Mouse (Mus musculus): Measurements from ENCODE around the gene Olfr1163. TPM values are rescaled to one million over a fixed set of nuclear protein-coding genes. Genes with fewer than 3 reads are reported as not detected.
"Not testable (repeated sequence)": the region's sequence is repeated elsewhere in the genome, so short reads cannot be mapped to it uniquely, and the experiment has no call there.

Gene Olfr1163
- polyA plus RNA-seq (2015; fragmentation: Nextera tagmentation; extraction: Ambion mirVana), result not detected in 2 replicates

DNA sequence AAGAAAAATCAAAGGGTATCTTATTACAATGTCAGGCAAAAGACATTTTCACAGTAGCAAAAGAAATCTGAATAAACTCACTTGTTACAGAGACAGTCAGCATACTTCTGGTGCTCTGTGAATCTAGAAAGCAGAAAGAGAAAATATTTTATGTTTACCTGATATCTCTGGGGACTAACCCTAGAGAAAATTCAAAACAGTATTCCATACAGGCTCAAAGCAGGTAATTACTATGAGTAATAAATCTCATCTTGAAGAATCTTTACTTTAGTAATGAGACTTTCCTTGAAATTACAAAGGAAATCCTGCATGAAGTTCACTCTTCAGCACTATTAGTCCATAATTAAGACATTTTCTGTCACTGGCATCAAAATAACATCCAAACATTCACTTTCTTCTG is at the start of gene Olfr1163:
Gene Olfr1163, minus strand, starts transcription at position 101 of the 400 bp plus-strand sequence.
- no peak within 1 kb of the TSS for H3K4me2 ChIP-seq
- H3K4me3 ChIP-seq, result no peak within 1 kb of the TSS
- no peaks in the 10 kb centered on the region for H3K9me3 ChIP-seq
- H3K36me3 ChIP-seq, result no peaks in the 10 kb centered on the region
- H3K27ac ChIP-seq, result no peak within 1 kb of the TSS
- no peaks in the 10 kb centered on the region for H3K4me1 ChIP-seq
- H3K27me3 ChIP-seq, result no peaks in the 10 kb centered on the region
- no peak within 1 kb of the TSS for H3K9ac ChIP-seq
- ATAC-seq (ENCODE audit: insufficient number of reproducible peaks, insufficient read depth, low FRiP score, low TSS enrichment, low read depth), result no peak

DNA sequence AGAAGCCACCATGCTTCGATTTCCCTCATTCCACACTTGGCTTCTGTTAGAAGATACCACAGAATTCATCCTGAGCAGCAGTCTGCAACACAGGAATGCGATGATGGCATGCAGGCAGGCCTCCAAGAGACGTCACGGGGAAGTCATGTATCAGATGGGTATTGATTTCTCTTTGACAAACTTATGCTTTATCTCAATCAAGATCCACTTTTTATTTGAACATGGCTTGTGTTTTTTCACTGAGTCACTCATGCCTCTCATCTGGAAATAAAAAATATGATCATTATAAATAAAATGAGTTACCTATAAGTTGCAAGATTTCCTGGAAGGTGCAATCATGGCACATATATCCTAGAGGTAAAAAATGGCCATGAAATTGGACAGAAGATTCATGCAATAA is 22.2 kb upstream of the Olfr1163 start, which contains the start of gene Olfr1164:
Gene Olfr1164, minus strand, starts transcription at position 101 of the 400 bp plus-strand sequence.
- Histone ChIP-seq H3K9ac (no peak within 1 kb of the TSS), H3K4me2 (no peak within 1 kb of the TSS), H3K4me3 (no peak within 1 kb of the TSS), H3K4me1 (no peaks in the 10 kb centered on the region), H3K27me3 (no peaks in the 10 kb centered on the region), H3K36me3 (no peaks in the 10 kb centered on the region), H3K9me3 (no peaks in the 10 kb centered on the region), H3K27ac (no peak within 1 kb of the TSS)
- ATAC-seq (ENCODE audit: insufficient number of reproducible peaks, insufficient read depth, low FRiP score, low TSS enrichment, low read depth), result no peak
- 72% methylated on average over 4 of the region's 4 CpGs for WGBS

- no peak overlapping the region for H3K9ac ChIP-seq
- H3K9me3 ChIP-seq, result no peaks in the 10 kb centered on the region
- 79% methylated on average over 2 of the region's 2 CpGs for WGBS
- no peak overlapping the region for H3K27ac ChIP-seq
- H3K4me1 ChIP-seq, result no peaks in the 10 kb centered on the region
- H3K4me2 ChIP-seq, result no peak overlapping the region
- H3K4me3 ChIP-seq, result no peak overlapping the region
- H3K27me3 ChIP-seq, result no peaks in the 10 kb centered on the region
- no peaks in the 10 kb centered on the region for H3K36me3 ChIP-seq
- no peak for ATAC-seq (ENCODE audit: insufficient number of reproducible peaks, insufficient read depth, low FRiP score, low TSS enrichment, low read depth)
Observed at GRCm38 (mm10) chr2:88063587-88063986, 8.0 kb downstream of the Olfr1163 start.

DNA sequence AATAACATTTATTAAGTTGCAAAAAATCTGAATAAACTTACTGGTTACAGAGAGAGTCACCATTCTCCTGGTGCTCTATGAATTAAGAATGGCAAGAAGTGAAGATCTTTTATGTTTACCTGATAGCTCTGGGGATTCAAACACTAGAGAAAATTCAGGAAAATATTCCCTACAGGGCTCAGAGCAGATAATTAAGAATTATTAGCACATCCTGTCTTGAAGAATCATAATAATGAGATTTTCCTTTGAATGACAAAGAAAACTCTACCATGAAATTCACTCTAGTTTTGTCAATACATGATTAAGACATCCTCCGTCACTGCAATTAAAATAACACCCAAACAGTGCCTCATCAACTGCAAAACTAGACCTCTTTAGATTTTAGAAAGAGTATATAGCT is 20.6 kb downstream of the Olfr1163 start, which contains the start of gene Olfr1162:
Gene Olfr1162, minus strand, starts transcription at position 101 of the 400 bp plus-strand sequence.
- H3K9me3 ChIP-seq, result no peaks in the 10 kb centered on the region
- no peak within 1 kb of the TSS for H3K4me2 ChIP-seq
- no peak within 1 kb of the TSS for H3K27ac ChIP-seq
- H3K9ac ChIP-seq, result no peak within 1 kb of the TSS
- H3K36me3 ChIP-seq, result no peaks in the 10 kb centered on the region
- 85% methylated on average over 1 of the region's 1 CpGs for WGBS
- H3K4me3 ChIP-seq, result no peak within 1 kb of the TSS
- ATAC-seq (ENCODE audit: insufficient number of reproducible peaks, insufficient read depth, low FRiP score, low TSS enrichment, low read depth), result no peak
- H3K4me1 ChIP-seq, result no peaks in the 10 kb centered on the region
- no peaks in the 10 kb centered on the region for H3K27me3 ChIP-seq

DNA sequence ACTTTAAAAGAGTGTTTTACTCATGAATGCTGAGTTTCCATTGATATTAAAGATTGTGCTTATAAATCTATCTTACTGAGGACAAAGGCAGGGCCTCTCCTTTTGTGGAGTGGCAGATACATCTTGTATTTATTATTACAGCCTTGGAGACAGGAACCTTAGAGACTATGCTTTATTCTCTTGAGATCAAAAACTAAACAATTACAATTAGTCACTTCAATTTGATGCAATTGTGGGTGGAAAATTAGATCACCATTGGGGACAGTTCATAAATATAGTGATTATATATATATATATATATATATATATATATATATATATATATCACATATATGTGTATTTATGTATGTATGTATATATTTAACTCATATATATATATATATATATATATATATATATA is 34.0 kb downstream of the Olfr1163 start, which contains the start of gene Olfr73:
Gene Olfr73, minus strand, starts transcription at position 101 of the 400 bp plus-strand sequence.
- Histone ChIP-seq H3K9ac (no peak within 1 kb of the TSS), H3K4me2 (no peak within 1 kb of the TSS), H3K4me3 (no peak within 1 kb of the TSS), H3K27ac (no peak within 1 kb of the TSS), H3K9me3 (no peaks in the 10 kb centered on the region), H3K36me3 (no peaks in the 10 kb centered on the region), H3K27me3 (no peaks in the 10 kb centered on the region), H3K4me1 (no peaks in the 10 kb centered on the region)
- no peak for ATAC-seq (ENCODE audit: insufficient number of reproducible peaks, insufficient read depth, low FRiP score, low TSS enrichment, low read depth)

- H3K9me3 ChIP-seq; H3K36me3 ChIP-seq; H3K4me3 ChIP-seq; ATAC-seq (ENCODE audit: insufficient number of reproducible peaks, insufficient read depth, low FRiP score, low TSS enrichment, low read depth); H3K27ac ChIP-seq; H3K4me2 ChIP-seq; H3K27me3 ChIP-seq; H3K4me1 ChIP-seq; H3K9ac ChIP-seq: not testable (repeated sequence)
- WGBS, result 73% methylated on average over 1 of the region's 1 CpGs
Observed at GRCm38 (mm10) chr2:88022474-88022873, 49.2 kb downstream of the Olfr1163 start, which contains the start of gene Olfr1161. TSS of gene Olfr1161 (plus strand) at chr2:88022774.

Other genes with a start within 250 kb of the Olfr1163 start
- gene Olfr1148, start 241.3 kb downstream of the Olfr1163 start, polyA plus RNA-seq (2015; fragmentation: Nextera tagmentation; extraction: Ambion mirVana), result not detected in 2 replicates
- gene Olfr1150-ps1, start 227.8 kb downstream of the Olfr1163 start, polyA plus RNA-seq (2015; fragmentation: Nextera tagmentation; extraction: Ambion mirVana), result not detected in 2 replicates
- not detected in 2 replicates for gene Olfr1151, start 216.0 kb downstream of the Olfr1163 start, polyA plus RNA-seq (2015; fragmentation: Nextera tagmentation; extraction: Ambion mirVana)
- not detected in 2 replicates for gene Olfr1152, start 205.3 kb downstream of the Olfr1163 start, polyA plus RNA-seq (2015; fragmentation: Nextera tagmentation; extraction: Ambion mirVana)
- not detected in 2 replicates for gene Olfr1153, start 176.9 kb downstream of the Olfr1163 start, polyA plus RNA-seq (2015; fragmentation: Nextera tagmentation; extraction: Ambion mirVana)
- not detected in 2 replicates for gene Olfr1154, start 166.7 kb downstream of the Olfr1163 start, polyA plus RNA-seq (2015; fragmentation: Nextera tagmentation; extraction: Ambion mirVana)
- not detected in 2 replicates for gene Olfr1155, start 126.7 kb downstream of the Olfr1163 start, polyA plus RNA-seq (2015; fragmentation: Nextera tagmentation; extraction: Ambion mirVana)
- not detected in 2 replicates for gene Olfr1156, start 118.7 kb downstream of the Olfr1163 start, polyA plus RNA-seq (2015; fragmentation: Nextera tagmentation; extraction: Ambion mirVana)
- not detected in 2 replicates for gene Olfr1157, start 103.5 kb downstream of the Olfr1163 start, polyA plus RNA-seq (2015; fragmentation: Nextera tagmentation; extraction: Ambion mirVana)
- not detected in 2 replicates for gene Olfr74, start 97.2 kb downstream of the Olfr1163 start, polyA plus RNA-seq (2015; fragmentation: Nextera tagmentation; extraction: Ambion mirVana)
- not detected in 2 replicates for gene Olfr1158, start 81.7 kb downstream of the Olfr1163 start, polyA plus RNA-seq (2015; fragmentation: Nextera tagmentation; extraction: Ambion mirVana)
- gene Olfr1160, start 63.6 kb downstream of the Olfr1163 start, polyA plus RNA-seq (2015; fragmentation: Nextera tagmentation; extraction: Ambion mirVana), result not detected in 2 replicates
- not detected in 2 replicates for gene Olfr1161, start 49.1 kb downstream of the Olfr1163 start, polyA plus RNA-seq (2015; fragmentation: Nextera tagmentation; extraction: Ambion mirVana)
- gene Olfr73, start 34.1 kb downstream of the Olfr1163 start, polyA plus RNA-seq (2015; fragmentation: Nextera tagmentation; extraction: Ambion mirVana), result not detected in 2 replicates
- not detected in 2 replicates for gene Olfr1162, start 20.7 kb downstream of the Olfr1163 start, polyA plus RNA-seq (2015; fragmentation: Nextera tagmentation; extraction: Ambion mirVana)
- not detected in 2 replicates for gene Olfr1164, start 22.1 kb upstream of the Olfr1163 start, polyA plus RNA-seq (2015; fragmentation: Nextera tagmentation; extraction: Ambion mirVana)
- not detected in 2 replicates for gene Olfr1166, start 56.4 kb upstream of the Olfr1163 start, polyA plus RNA-seq (2015; fragmentation: Nextera tagmentation; extraction: Ambion mirVana)
- gene Olfr1167, start 83.4 kb upstream of the Olfr1163 start, polyA plus RNA-seq (2015; fragmentation: Nextera tagmentation; extraction: Ambion mirVana), result not detected in 2 replicates
- gene Olfr1168, start 110.0 kb upstream of the Olfr1163 start, polyA plus RNA-seq (2015; fragmentation: Nextera tagmentation; extraction: Ambion mirVana), result not detected in 2 replicates
- gene Olfr1170, start 156.5 kb upstream of the Olfr1163 start, polyA plus RNA-seq (2015; fragmentation: Nextera tagmentation; extraction: Ambion mirVana), result not detected in 2 replicates
- 0.06 TPM in 1 of 2 replicates, not detected in the other for gene Olfr1173, start 208.0 kb upstream of the Olfr1163 start, polyA plus RNA-seq (2015; fragmentation: Nextera tagmentation; extraction: Ambion mirVana)
- not detected in 2 replicates for gene Olfr1174-ps, start 243.3 kb upstream of the Olfr1163 start, polyA plus RNA-seq (2015; fragmentation: Nextera tagmentation; extraction: Ambion mirVana)